Mouse (Mus musculus) lung, postnatal 0 days (tissue): ENCODE results near the gene Spata48. TPM values are rescaled to one million over a fixed set of nuclear protein-coding genes. Genes with fewer than 3 reads are reported as not detected.

Experiments
- ATAC-seq: fragments of 200-750 bp; cut with Nextera tagmentation; 2 replicates; pipeline ENCODE4 v1.8.0; 2017; ENCODE audit warnings: moderate library complexity
- DNase-seq: peaks from one replicate; pipeline ENCODE4 v3.0.0-alpha.2; 2016; ENCODE audit warnings: low spot score
- H3K27ac ChIP-seq: fragments of 300-500 bp; sonication (generic); 2 replicates; pipeline ENCODE4 v1.5.1; 2014; ENCODE audit warnings: antibody characterized with exemption, mild to moderate bottlenecking, low read length, mixed read lengths
- H3K27me3 ChIP-seq: fragments of 300-500 bp; sonication (generic); replicated peaks from 2 replicates; pipeline ENCODE4 v1.6.1; 2014; ENCODE audit warnings: low read length, mixed read lengths; ENCODE audit not compliant: insufficient read depth
- H3K36me3 ChIP-seq: fragments of 300-500 bp; sonication (generic); 2 replicates; pipeline ENCODE4 v1.6.1; 2014; ENCODE audit warnings: low read length, mixed read lengths; ENCODE audit not compliant: insufficient read depth
- H3K4me1 ChIP-seq: fragments of 300-500 bp; sonication (generic); 2 replicates; pipeline ENCODE4 v1.6.1; 2014; ENCODE audit warnings: antibody characterized with exemption, low read depth, low read length, mixed read lengths; ENCODE audit not compliant: insufficient read depth
- H3K4me2 ChIP-seq: fragments of 300-500 bp; sonication (generic); replicated peaks from 2 replicates; pipeline ENCODE4 v1.6.1; 2014; ENCODE audit warnings: low read depth, mild to moderate bottlenecking, low read length, moderate library complexity, mixed read lengths
- H3K4me3 ChIP-seq: fragments of 300-500 bp; sonication (generic); 2 replicates; pipeline ENCODE4 v1.5.1; 2014; ENCODE audit warnings: low read depth, low read length
- H3K9ac ChIP-seq: fragments of 300-500 bp; sonication (generic); replicated peaks from 2 replicates; pipeline ENCODE4 v1.6.1; 2014; ENCODE audit warnings: low read depth, mild to moderate bottlenecking
- H3K9me3 ChIP-seq: fragments of 300-500 bp; sonication (generic); 2 replicates; pipeline ENCODE4 v1.6.1; 2016; ENCODE audit warnings: low read length, mixed read lengths
- CTCF ChIP-seq: IDR thresholded peaks from 2 replicates; pipeline ENCODE4 v1.5.1; 2016; ENCODE audit warnings: antibody characterized with exemption, mild to moderate bottlenecking
- EP300 ChIP-seq: IDR thresholded peaks from 2 replicates; pipeline ENCODE4 v1.6.1; 2016; ENCODE audit warnings: antibody characterized with exemption, mild to moderate bottlenecking, control low read depth
- WGBS: fragments of 180-500 bp; shearing (Covaris S2); extraction: QIAGEN DNeasy Blood & Tissue Kit; methylation state at CpG from one replicate; pipeline ENCODE4 v1.1.7; 2014; 5-methylcytosine and 5-hydroxymethylcytosine counted together
- polyA plus RNA-seq: library from polyadenylated mRNA; unstranded; fragments of >200 nt; fragmentation: Nextera tagmentation; extraction: Ambion mirVana; gene quantifications from 2 replicates; pipeline ENCODE4 v1.2.1, GENCODE M21; 2015

Spata48 gene
- polyA plus RNA-seq, 1 experiment from 2014 or later = 1.6 TPM

- TF ChIP-seq CTCF (no peak), EP300 (no peak)
- H3K27ac ChIP-seq = no peak overlapping the region
- no peaks in the 10 kb centered on the region for H3K27me3 ChIP-seq
- H3K9ac ChIP-seq = no peak overlapping the region
- no peak overlapping the region for H3K4me3 ChIP-seq
- ATAC-seq (no peak), DNase-seq (no peak)
- no peaks in the 10 kb centered on the region for H3K9me3 ChIP-seq
- no peak overlapping the region for H3K4me2 ChIP-seq
- no peaks in the 10 kb centered on the region for H3K4me1 ChIP-seq
- no peaks in the 10 kb centered on the region for H3K36me3 ChIP-seq
- 38% methylated on average over 8 of the region's 8 CpGs for WGBS
Measured at GRCm38 (mm10) chr11:11484378-11484777, 22.5 kb downstream of the Spata48 start.

- no peak for TF ChIP-seq EP300
- no peak for TF ChIP-seq CTCF
- no peak for ATAC-seq
- Histone ChIP-seq H3K4me3 (no peak overlapping the region), H3K4me2 (no peak overlapping the region), H3K27ac (no peak overlapping the region), H3K9me3 (no peaks in the 10 kb centered on the region), H3K27me3 (no peaks in the 10 kb centered on the region), H3K36me3 (no peaks in the 10 kb centered on the region), H3K9ac (no peak overlapping the region), H3K4me1 (no peaks in the 10 kb centered on the region)
- 68% methylated on average over 5 of the region's 5 CpGs for WGBS
- no peak for DNase-seq
Measured at GRCm38 (mm10) chr11:11492044-11492443, 30.1 kb downstream of the Spata48 start.

- no peak for ATAC-seq
- Histone ChIP-seq H3K36me3 (no peaks in the 10 kb centered on the region), H3K4me3 (no peak overlapping the region), H3K4me1 (no peaks in the 10 kb centered on the region), H3K27me3 (no peaks in the 10 kb centered on the region), H3K9ac (no peak overlapping the region), H3K9me3 (no peaks in the 10 kb centered on the region), H3K4me2 (no peak overlapping the region), H3K27ac (no peak overlapping the region)
- TF ChIP-seq EP300 = no peak
- DNase-seq = no peak
- 83% methylated on average over 2 of the region's 2 CpGs for WGBS
Measured at GRCm38 (mm10) chr11:11495697-11496096, 33.8 kb downstream of the Spata48 start.

- peak; percentile 23 for DNase-seq
- Histone ChIP-seq H3K9me3 (no peaks in the 10 kb centered on the region), H3K27me3 (no peaks in the 10 kb centered on the region), H3K4me3 (no peak overlapping the region), H3K27ac (no peak overlapping the region), H3K36me3 (no peaks in the 10 kb centered on the region), H3K4me1 (no peaks in the 10 kb centered on the region), H3K4me2 (no peak overlapping the region), H3K9ac (no peak overlapping the region)
- 18% methylated on average over 10 of the region's 10 CpGs for WGBS
- TF ChIP-seq EP300 (no peak), CTCF (peak; percentile 62)
- ATAC-seq = no peak
Measured at GRCm38 (mm10) chr11:11499944-11500343, 38.0 kb downstream of the Spata48 start.

GRCm38 (mm10) chr11:11506187-11506586 lies 44.3 kb downstream of the Spata48 start:
- Histone ChIP-seq H3K27me3 (no peaks in the 10 kb centered on the region), H3K27ac (no peak overlapping the region), H3K4me3 (no peak overlapping the region), H3K4me1 (no peaks in the 10 kb centered on the region), H3K36me3 (no peaks in the 10 kb centered on the region), H3K9me3 (no peaks in the 10 kb centered on the region), H3K9ac (no peak overlapping the region), H3K4me2 (no peak overlapping the region)
- DNase-seq = no peak
- ATAC-seq = no peak
- 63% methylated on average over 2 of the region's 2 CpGs for WGBS
- TF ChIP-seq EP300 (no peak), CTCF (no peak)

GRCm38 (mm10) chr11:11509413-11509812 lies 47.5 kb downstream of the Spata48 start:
- no peak for DNase-seq
- Histone ChIP-seq H3K27ac (no peak overlapping the region), H3K4me2 (no peak overlapping the region), H3K27me3 (no peaks in the 10 kb centered on the region), H3K9ac (no peak overlapping the region), H3K4me1 (no peaks in the 10 kb centered on the region), H3K36me3 (no peaks in the 10 kb centered on the region), H3K9me3 (no peaks in the 10 kb centered on the region), H3K4me3 (no peak overlapping the region)
- no peak for TF ChIP-seq EP300
- WGBS = 55% methylated on average over 2 of the region's 2 CpGs
- no peak for ATAC-seq

GRCm38 (mm10) chr11:11512056-11512455 lies 50.2 kb downstream of the Spata48 start:
- Histone ChIP-seq H3K9me3 (no peaks in the 10 kb centered on the region), H3K4me1 (no peaks in the 10 kb centered on the region), H3K4me3 (no peak overlapping the region), H3K36me3 (no peaks in the 10 kb centered on the region), H3K4me2 (no peak overlapping the region), H3K9ac (no peak overlapping the region), H3K27me3 (no peaks in the 10 kb centered on the region), H3K27ac (no peak overlapping the region)
- DNase-seq (no peak), ATAC-seq (no peak)
- TF ChIP-seq EP300 (no peak), CTCF (no peak)
- 31% methylated on average over 2 of the region's 2 CpGs for WGBS
